Mouse (Mus musculus) kidney, embryonic 16.5 days (tissue): Measurements from ENCODE around the gene Thumpd3. TPM values are rescaled to one million over a fixed set of nuclear protein-coding genes. Genes with fewer than 3 reads are reported as not detected.

ENCODE experiments used
- ATAC-seq: fragments of 200-750 bp; cut with Nextera tagmentation; 2 replicates; pipeline ENCODE4 v1.8.0; 2017; ENCODE audit warnings: moderate TSS enrichment; ENCODE audit not compliant: low FRiP score, low TSS enrichment
- H3K27ac ChIP-seq: fragments of 300-500 bp; sonication (generic); 2 replicates; pipeline ENCODE4 v1.5.1; 2014; ENCODE audit warnings: low read length
- H3K27me3 ChIP-seq: fragments of 300-500 bp; sonication (generic); 2 replicates; pipeline ENCODE4 v1.6.1; 2014; ENCODE audit warnings: low read length, control low read depth, mixed read lengths; ENCODE audit not compliant: insufficient read depth
- H3K36me3 ChIP-seq: fragments of 300-500 bp; sonication (generic); 2 replicates; pipeline ENCODE4 v1.6.1; 2014; ENCODE audit warnings: low read length, control low read depth, mixed read lengths; ENCODE audit not compliant: insufficient read depth
- H3K4me1 ChIP-seq: fragments of 300-500 bp; sonication (generic); 2 replicates; pipeline ENCODE4 v1.6.1; 2014; ENCODE audit warnings: low read length, control low read depth, mixed read lengths; ENCODE audit not compliant: insufficient read depth
- H3K4me2 ChIP-seq: fragments of 300-500 bp; sonication (generic); replicated peaks from 2 replicates; pipeline ENCODE4 v1.6.1; 2014; ENCODE audit warnings: low read depth, low read length
- H3K4me3 ChIP-seq: fragments of 300-500 bp; sonication (generic); 2 replicates; pipeline ENCODE4 v1.5.1; 2014; ENCODE audit warnings: mild to moderate bottlenecking, low read length
- H3K9ac ChIP-seq: fragments of 300-500 bp; sonication (generic); replicated peaks from 2 replicates; pipeline ENCODE4 v1.6.1; 2014; ENCODE audit warnings: low read length
- H3K9me3 ChIP-seq: fragments of 300-500 bp; sonication (generic); 2 replicates; pipeline ENCODE4 v1.6.1; 2016; ENCODE audit warnings: low read length, control low read depth
- WGBS: fragments of 180-500 bp; shearing (Covaris S2); extraction: QIAGEN DNeasy Blood & Tissue Kit; methylation state at CpG from one replicate; pipeline ENCODE4 v1.1.7; 2014; 5-methylcytosine and 5-hydroxymethylcytosine counted together
- polyA plus RNA-seq: library from polyadenylated mRNA; unstranded; fragments of >200 nt; fragmentation: Nextera tagmentation; extraction: Ambion mirVana; gene quantifications from 2 replicates; pipeline ENCODE4 v1.2.1, GENCODE M21; 2015

Thumpd3 gene
- polyA plus RNA-seq, result 50.9 and 55.1 TPM in 2 replicates

DNA sequence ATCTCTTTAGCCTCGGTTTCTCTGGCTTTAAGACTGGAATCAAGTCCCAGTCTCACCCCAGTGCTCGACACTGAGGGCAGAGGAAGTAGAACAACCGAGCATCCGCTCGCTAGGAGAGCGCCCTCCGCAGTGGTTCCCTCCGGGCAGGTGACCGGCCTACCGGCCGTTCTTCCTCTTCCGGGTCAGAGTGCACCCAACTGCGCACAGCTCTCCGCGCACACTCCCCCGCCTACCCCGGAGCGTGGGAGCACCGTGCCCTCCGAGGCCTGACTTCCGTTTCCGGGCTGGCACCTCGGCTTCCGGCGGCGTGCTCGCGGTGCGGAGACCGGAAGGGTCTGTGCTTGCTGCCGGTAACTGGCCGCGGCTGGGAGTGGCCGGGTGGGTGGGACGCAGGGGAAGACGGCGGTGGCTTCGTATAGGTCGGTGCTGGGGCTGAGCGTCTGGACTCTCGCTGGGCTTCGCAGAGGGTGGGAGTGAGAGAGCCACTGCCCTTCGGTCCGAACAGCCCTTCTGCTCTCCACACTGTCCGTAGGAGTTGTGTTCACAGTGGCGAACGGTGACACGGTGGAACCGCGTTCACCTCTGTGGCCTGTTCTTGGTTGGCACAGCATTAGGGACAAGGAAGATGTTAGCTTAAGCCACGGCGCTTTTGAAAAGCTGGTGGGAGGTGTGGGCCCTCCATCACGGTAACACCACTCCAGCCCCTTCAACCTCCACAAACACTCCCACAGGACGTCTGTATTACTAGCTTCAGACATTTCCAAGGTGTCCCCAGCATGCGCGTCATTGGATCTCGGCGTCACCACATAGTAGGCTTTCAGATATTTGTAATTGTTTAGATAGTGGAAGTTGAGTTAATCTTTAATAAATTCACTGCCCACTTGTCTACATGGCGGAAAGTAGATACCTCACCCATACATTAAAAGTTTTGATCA is at the start of gene Thumpd3:
Gene Thumpd3, plus strand, starts transcription at position 185 of the 935 bp plus-strand sequence.
- ATAC-seq, result peak; percentile 100
- peaks cover 16% of the 10 kb centered on the region for H3K36me3 ChIP-seq
- peak within 1 kb of the TSS; percentile 95 for H3K27ac ChIP-seq
- 1% methylated on average over 59 of the region's 59 CpGs for WGBS
- peak within 1 kb of the TSS; percentile 80 for H3K9ac ChIP-seq
- H3K9me3 ChIP-seq, result no peaks in the 10 kb centered on the region
- H3K4me3 ChIP-seq, result peak within 1 kb of the TSS; percentile 86
- H3K27me3 ChIP-seq, result no peaks in the 10 kb centered on the region
- H3K4me1 ChIP-seq, result peaks cover 18% of the 10 kb centered on the region
- H3K4me2 ChIP-seq, result peak within 1 kb of the TSS; percentile 86

DNA sequence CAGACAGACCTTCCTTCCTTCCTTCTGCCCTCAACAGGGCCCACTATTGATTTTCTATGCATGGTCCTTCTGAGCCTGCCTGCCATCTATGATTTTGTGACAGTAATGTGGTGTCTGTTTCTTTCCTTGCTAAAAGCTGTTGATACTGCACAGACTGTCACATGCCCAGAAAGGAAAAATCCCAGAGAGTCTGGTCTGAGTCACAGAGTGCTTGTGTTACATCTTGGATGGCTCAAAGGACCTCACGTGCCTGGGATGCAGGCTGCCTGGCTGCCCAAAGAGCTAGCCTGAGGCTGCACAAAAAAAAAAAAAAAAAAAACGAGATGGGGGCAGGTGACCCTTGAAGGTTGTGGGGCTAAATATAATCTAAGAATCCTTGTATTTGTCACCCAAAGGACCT is 46.8 kb upstream of the Thumpd3 start:
- H3K9ac ChIP-seq, result no peak overlapping the region
- no peak for ATAC-seq
- H3K27ac ChIP-seq, result no peak overlapping the region
- WGBS, result 34% methylated on average over 2 of the region's 2 CpGs
- H3K4me3 ChIP-seq, result no peak overlapping the region
- no peak overlapping the region for H3K4me2 ChIP-seq
- H3K27me3 ChIP-seq, result no peaks in the 10 kb centered on the region
- no peaks in the 10 kb centered on the region for H3K9me3 ChIP-seq
- H3K36me3 ChIP-seq, result no peaks in the 10 kb centered on the region
- 0 out of 2 replicates have a peak, but pooled peaks cover 4% of the 10 kb centered on the region for H3K4me1 ChIP-seq

DNA sequence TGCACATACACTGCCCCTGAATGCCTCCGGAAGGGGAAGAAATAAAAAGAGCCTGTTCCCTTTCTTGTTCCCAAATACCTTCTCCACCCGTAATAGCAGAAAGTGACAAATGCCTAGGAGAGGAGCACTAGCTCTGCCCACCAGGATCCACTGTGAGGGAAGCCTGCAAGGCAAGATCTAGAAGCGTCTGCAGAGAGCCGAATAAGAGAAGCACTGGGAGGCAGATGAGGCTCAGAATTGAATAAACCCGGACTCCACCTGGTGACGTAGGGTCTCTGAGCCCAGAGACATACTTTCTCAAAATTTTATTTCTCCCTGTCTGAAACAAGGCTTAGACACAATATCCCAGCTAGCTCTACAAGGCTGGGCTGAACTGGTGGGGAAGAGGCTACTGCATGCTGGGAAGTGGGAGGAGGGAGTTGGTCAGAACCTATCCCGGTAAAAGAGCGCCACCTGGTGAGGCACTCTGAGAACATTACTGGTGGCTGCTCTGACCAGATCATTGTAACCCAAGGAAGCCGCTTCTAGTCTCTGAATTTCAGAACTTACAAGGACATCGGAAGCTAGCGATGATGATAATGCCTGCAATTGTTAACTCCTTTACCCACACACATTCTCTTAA is 45.2 kb upstream of the Thumpd3 start:
- Histone ChIP-seq H3K27ac (no peak overlapping the region), H3K9me3 (no peaks in the 10 kb centered on the region), H3K9ac (peak overlapping the region; percentile 59; the same call in 1 of the 2 replicates), H3K4me3 (no peak overlapping the region), H3K27me3 (no peaks in the 10 kb centered on the region), H3K36me3 (no peaks in the 10 kb centered on the region), H3K4me1 (0 out of 2 replicates have a peak, but pooled peaks cover 4% of the 10 kb centered on the region), H3K4me2 (no peak overlapping the region; the same call in 1 of the 2 replicates)
- peak; percentile 90 for ATAC-seq
- 37% methylated on average over 11 of the region's 11 CpGs for WGBS

DNA sequence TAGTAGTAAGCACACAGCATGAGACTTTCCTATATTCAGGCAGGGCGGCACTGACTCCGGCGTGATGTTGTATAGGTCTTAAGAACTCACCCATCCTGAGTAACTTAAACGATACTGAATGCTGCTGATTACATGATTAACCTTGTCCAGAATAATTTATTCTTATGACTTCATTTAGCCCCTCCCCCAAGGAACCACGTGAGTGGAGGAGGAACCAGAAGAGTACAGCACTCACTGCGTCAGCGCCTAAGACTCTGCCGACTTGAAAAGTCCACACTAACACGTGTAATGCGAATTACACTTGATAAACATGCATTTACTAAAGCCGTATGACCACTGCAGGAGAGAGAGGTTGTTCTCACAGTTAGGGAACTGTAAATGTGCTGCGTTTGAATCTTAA is 44.3 kb upstream of the Thumpd3 start:
- H3K9me3 ChIP-seq, result no peaks in the 10 kb centered on the region
- H3K27ac ChIP-seq, result no peak overlapping the region
- 0 out of 2 replicates have a peak, but pooled peaks cover 4% of the 10 kb centered on the region for H3K4me1 ChIP-seq
- no peak overlapping the region for H3K4me2 ChIP-seq
- WGBS, result 66% methylated on average over 12 of the region's 12 CpGs
- no peak overlapping the region for H3K9ac ChIP-seq
- H3K36me3 ChIP-seq, result no peaks in the 10 kb centered on the region
- H3K4me3 ChIP-seq, result no peak overlapping the region
- no peak for ATAC-seq
- no peaks in the 10 kb centered on the region for H3K27me3 ChIP-seq

DNA sequence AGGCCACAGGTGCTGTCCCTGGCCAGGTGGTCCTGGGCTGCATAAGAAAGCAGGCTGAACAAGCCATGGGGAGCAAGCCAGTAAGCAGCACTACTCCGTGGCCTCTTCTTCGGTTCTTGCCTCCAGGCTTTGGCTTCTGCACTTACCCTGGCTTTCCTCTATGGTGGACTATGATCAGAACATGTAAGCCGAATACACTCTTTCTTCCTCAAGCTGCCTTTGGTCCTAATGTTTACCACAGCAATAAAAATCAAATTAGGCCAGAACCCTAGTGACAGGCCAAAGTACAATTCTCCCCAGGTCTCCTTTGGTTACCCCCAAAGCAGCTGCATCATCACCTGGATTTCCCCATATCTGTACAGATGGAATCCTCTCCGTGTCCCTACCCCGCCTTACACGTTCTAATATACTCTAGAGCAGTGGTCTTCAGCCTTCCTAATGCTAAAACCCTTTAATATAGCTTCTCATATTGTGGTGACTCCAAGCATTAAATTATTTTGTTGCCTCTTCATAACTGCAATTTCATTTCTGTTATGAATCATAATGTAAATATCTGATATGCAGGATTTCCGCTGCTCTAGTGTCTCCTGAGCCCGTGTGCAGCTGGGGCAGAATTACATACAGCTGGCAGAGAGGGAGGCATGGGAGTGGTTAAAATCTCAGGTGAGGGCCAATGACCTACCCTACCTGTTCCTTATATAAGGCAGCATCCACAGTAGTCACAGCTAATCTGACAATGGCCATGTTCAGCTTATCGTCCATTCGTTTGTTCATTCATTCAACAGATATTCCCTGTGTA is 42.5 kb upstream of the Thumpd3 start:
- Histone ChIP-seq H3K4me2 (no peak overlapping the region), H3K9me3 (no peaks in the 10 kb centered on the region), H3K36me3 (no peaks in the 10 kb centered on the region), H3K27me3 (no peaks in the 10 kb centered on the region), H3K4me1 (0 out of 2 replicates have a peak, but pooled peaks cover 4% of the 10 kb centered on the region), H3K9ac (no peak overlapping the region), H3K4me3 (no peak overlapping the region), H3K27ac (no peak overlapping the region)
- ATAC-seq, result no peak
- WGBS, result 92% methylated on average over 10 of the region's 10 CpGs

DNA sequence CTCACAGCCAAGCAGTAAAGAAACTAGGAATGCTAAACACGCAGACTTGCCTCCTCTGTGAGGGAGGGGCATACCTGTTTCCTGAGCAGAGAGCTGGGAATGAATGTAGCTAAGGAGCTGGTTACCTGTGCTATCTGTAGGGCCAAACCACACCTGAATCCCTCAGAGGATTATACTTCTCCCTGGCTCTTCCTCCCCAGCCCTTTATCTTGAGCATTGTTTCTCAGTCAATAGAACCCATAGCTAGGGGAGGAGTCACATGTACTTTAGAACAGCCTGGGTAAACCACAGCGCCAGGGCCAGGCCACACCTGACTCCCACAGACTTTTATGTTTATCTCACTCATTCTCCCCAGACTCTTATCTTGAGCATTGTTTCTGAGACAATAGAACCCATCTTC is 39.2 kb upstream of the Thumpd3 start:
- Histone ChIP-seq H3K27me3 (no peaks in the 10 kb centered on the region), H3K9me3 (no peaks in the 10 kb centered on the region), H3K4me1 (no peaks in the 10 kb centered on the region), H3K36me3 (no peaks in the 10 kb centered on the region), H3K4me3 (no peak overlapping the region), H3K4me2 (no peak overlapping the region), H3K9ac (no peak overlapping the region), H3K27ac (no peak overlapping the region)
- no peak for ATAC-seq
- WGBS, result 62% methylated on average over 2 of the region's 2 CpGs

DNA sequence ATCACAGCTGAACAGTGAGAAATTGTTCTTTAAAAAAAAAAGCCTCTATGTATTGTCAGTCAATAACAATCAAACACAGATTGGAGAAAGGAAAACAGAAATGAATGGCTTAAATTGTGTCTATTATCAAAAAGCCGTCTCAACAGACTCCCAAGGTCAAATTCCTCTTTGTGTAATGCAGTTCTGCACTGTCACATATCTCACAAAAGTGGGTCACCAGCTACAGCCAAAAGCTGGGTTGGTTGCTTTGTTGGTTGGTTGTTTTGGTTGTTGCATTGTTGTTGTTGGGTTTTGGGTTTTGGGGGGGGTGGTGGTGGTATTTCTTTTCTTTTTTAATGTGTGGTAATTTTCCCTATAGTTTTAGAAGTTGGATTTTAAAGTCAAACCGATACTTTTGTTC is 34.1 kb upstream of the Thumpd3 start:
- Histone ChIP-seq H3K36me3 (no peaks in the 10 kb centered on the region), H3K27ac (peak overlapping the region; percentile 72), H3K4me2 (no peak overlapping the region), H3K9me3 (no peaks in the 10 kb centered on the region), H3K4me3 (no peak overlapping the region), H3K9ac (no peak overlapping the region), H3K4me1 (peaks cover 5% of the 10 kb centered on the region; the same call in 1 of the 2 replicates), H3K27me3 (no peaks in the 10 kb centered on the region)
- no peak for ATAC-seq
- 78% methylated on average over 2 of the region's 2 CpGs for WGBS

DNA sequence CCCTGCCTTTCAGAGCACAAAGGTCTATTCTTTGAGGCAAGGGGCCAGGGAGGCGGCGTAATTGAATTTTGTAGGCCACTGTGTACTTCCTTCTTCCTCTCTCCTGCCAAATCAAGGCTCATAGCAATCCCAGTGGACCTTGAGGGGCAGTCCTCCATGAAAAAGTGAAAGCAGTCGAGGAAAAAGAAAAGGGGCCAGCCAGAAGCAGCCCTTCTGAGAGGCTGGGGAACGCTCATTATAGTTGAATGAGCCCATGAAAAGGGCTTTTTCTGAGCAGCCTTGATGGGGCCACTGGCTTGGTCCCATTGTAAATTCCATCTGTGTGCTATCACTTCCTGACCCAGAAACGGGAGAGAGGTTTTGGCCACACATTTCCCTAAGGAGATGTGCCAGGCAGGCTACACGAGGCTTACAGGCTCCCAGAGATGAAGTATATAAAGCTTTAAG is 33.5 kb upstream of the Thumpd3 start:
- peaks cover 12% of the 10 kb centered on the region; the same call in 1 of the 2 replicates for H3K4me1 ChIP-seq
- no peak overlapping the region for H3K4me3 ChIP-seq
- WGBS, result 27% methylated on average over 6 of the region's 6 CpGs
- no peak overlapping the region for H3K9ac ChIP-seq
- no peaks in the 10 kb centered on the region for H3K9me3 ChIP-seq
- no peaks in the 10 kb centered on the region for H3K27me3 ChIP-seq
- peak; percentile 77; the same call in 1 of the 2 replicates for ATAC-seq
- H3K4me2 ChIP-seq, result 0 out of 2 replicates have a peak overlapping the region, but pooled peaks have one; percentile 13
- peak overlapping the region; percentile 72 for H3K27ac ChIP-seq
- H3K36me3 ChIP-seq, result no peaks in the 10 kb centered on the region

DNA sequence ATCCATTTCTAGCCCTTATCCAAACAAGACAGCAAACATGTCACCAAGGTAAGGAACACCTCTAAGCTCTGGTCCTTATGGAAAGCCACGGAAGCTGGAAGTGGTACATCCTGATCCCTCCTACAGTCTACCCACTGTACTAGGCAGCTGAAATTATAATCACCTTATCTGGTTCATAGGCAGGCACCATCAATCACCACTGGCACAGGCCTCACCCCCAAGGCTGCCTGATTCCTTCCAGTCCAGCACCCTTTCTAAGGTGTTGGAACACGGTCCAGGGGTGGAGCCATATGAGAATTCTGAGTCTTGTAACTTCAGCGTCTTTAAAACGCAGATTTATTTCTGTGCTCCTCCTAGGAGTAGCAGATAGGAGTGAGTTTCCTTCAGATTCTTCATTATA is 32.5 kb upstream of the Thumpd3 start:
- Histone ChIP-seq H3K4me2 (no peak overlapping the region), H3K27ac (no peak overlapping the region), H3K36me3 (no peaks in the 10 kb centered on the region), H3K4me1 (peaks cover 22% of the 10 kb centered on the region), H3K27me3 (no peaks in the 10 kb centered on the region), H3K9ac (no peak overlapping the region), H3K9me3 (no peaks in the 10 kb centered on the region), H3K4me3 (no peak overlapping the region)
- 78% methylated on average over 4 of the region's 4 CpGs for WGBS
- ATAC-seq, result no peak
